Mouse (Mus musculus) frontal cortex, postnatal 10 days (tissue): ENCODE results near the gene Spatc1l.

ENCODE experiments used
- DNase-seq, 2 experiments: peaks; one replicate each; pipeline ENCODE4 v3.0.0; 2022; ENCODE audit warnings: low spot score in 2 of 2, mixed read lengths in 1 of 2

Spatc1l gene

DNA sequence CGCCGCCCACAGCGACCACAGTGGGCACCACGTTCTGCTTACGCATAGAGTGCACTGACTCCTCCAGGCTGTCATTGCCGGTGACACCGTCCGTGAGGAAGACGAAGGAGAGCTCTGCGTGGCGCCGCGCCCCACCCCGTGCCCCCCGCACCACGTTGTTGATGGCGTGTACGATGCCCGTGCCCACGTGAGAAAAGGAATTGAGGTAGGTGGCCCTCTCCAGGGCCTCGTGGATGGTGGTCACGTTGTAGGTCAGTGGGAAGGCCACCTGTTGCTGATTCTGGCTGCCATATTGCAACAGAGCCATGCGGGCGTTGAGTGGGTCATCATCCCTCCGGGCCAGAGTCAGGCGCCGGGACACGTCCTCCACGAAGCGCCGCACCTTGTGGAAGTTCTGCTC lies 34.3 kb downstream of the Spatc1l start:
- no peak for DNase-seq

DNA sequence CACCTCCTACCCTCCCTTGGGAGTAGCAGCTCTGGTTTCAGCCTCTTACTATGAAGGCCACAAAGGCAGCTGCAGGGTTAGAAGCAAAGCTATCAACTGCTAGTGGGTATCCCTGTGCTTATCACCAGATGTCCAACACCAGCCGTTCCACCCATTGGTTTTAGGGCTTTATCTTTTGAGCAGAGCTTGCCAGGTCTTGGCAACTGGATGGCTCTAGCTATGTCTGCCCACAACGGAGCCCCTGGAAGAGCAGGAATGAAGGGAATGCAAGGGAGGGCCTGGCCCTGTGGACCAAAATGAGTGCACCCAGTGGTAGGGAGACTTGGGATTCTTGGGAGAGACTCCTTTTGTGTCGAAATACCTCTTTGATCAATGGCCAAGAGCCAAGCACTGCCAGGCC lies 40.6 kb downstream of the Spatc1l start:
- DNase-seq: no peak

DNA sequence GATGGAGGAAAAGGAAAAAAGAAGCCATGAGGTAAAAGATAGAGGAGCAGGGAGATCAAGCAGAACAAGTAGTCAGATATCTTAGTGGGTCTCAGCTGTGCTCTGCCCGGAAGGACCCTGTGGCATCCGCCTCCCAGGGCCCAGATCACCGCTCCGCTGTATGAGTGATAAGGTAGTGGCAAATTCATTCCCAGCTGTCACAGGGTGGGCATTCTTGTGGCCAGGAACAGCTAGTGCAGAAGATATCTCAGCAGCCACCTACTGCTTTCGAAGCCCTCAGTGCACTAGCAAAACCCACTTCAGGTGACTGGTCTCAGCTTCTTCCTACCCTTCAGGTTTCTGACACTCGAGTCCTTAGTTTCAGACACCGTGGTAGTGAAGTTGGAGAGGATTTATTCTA lies 50.4 kb downstream of the Spatc1l start:
- DNase-seq: no peak
